Mouse (Mus musculus) right cerebral cortex, postnatal 36 days (tissue): Measurements from ENCODE around the gene Pik3r1.

Experiments
- DNase-seq, 2 experiments: peaks; one replicate each; pipeline ENCODE4 v3.0.0; 2022; ENCODE audit warnings: low spot score in 2 of 2, mixed read lengths in 1 of 2

Pik3r1 gene

GRCm38 (mm10) chr13:101686256-101686655 lies 81.8 kb downstream of the Pik3r1 start:
- DNase-seq, result no peak

- no peak for DNase-seq
Observed at GRCm38 (mm10) chr13:101684706-101685105, 83.3 kb downstream of the Pik3r1 start.

GRCm38 (mm10) chr13:101682378-101682777 lies 85.6 kb downstream of the Pik3r1 start:
- DNase-seq, result no peak

GRCm38 (mm10) chr13:101680083-101680482 lies 87.9 kb downstream of the Pik3r1 start:
- DNase-seq, result no peak

- no peak for DNase-seq
Observed at GRCm38 (mm10) chr13:101678984-101679383, 89.0 kb downstream of the Pik3r1 start.

GRCm38 (mm10) chr13:101678036-101678435 lies 90.0 kb downstream of the Pik3r1 start:
- DNase-seq, result no peak

- no peak for DNase-seq
Observed at GRCm38 (mm10) chr13:101673876-101674275, 94.1 kb downstream of the Pik3r1 start.

GRCm38 (mm10) chr13:101668859-101669258 lies 99.2 kb downstream of the Pik3r1 start:
- DNase-seq, result no peak

- no peak for DNase-seq
Observed at GRCm38 (mm10) chr13:101664010-101664409, 104.0 kb downstream of the Pik3r1 start.

- DNase-seq, result no peak
Observed at GRCm38 (mm10) chr13:101662900-101663299, 105.1 kb downstream of the Pik3r1 start.

GRCm38 (mm10) chr13:101661567-101661966 lies 106.5 kb downstream of the Pik3r1 start:
- DNase-seq, result no peak

- no peak for DNase-seq
Observed at GRCm38 (mm10) chr13:101660187-101660586, 107.8 kb downstream of the Pik3r1 start.

- DNase-seq, result no peak
Observed at GRCm38 (mm10) chr13:101652131-101652530, 115.9 kb downstream of the Pik3r1 start.

GRCm38 (mm10) chr13:101641632-101642031 lies 126.4 kb downstream of the Pik3r1 start:
- DNase-seq, result no peak

- DNase-seq, result no peak
Observed at GRCm38 (mm10) chr13:101635837-101636236, 132.2 kb downstream of the Pik3r1 start.

GRCm38 (mm10) chr13:101634420-101634819 lies 133.6 kb downstream of the Pik3r1 start:
- DNase-seq, result no peak

- DNase-seq, result no peak
Observed at GRCm38 (mm10) chr13:101633620-101634019, 134.4 kb downstream of the Pik3r1 start.

- no peak for DNase-seq
Observed at GRCm38 (mm10) chr13:101632771-101633170, 135.2 kb downstream of the Pik3r1 start.

GRCm38 (mm10) chr13:101631561-101631960 lies 136.5 kb downstream of the Pik3r1 start:
- peak; percentile 34 to 44 for DNase-seq
